Mouse (Mus musculus) inflammation-experienced regulatory T-cells, adult 6 months (primary cell): ENCODE measurements around the gene Klra6. TPM values are rescaled to one million over a fixed set of nuclear protein-coding genes. Genes with fewer than 3 reads are reported as not detected.
"Not testable (repeated sequence)": the region's sequence is repeated elsewhere in the genome, so short reads cannot be mapped to it uniquely, and the experiment has no call there.

Source experiments
- ATAC-seq: one replicate; pipeline ENCODE4 v1.8.0; 2017
- polyA plus RNA-seq, 3 experiments: library from polyadenylated mRNA; unstranded; fragments of 100-300 nt; shearing (Covaris generic); gene quantifications; one replicate each; pipeline ENCODE4 v1.2.1; 2017

Gene Klra6
- not detected for polyA plus RNA-seq

GRCm38 (mm10) chr6:130026854-130027253 lies at the start of gene Klra6:
TSS of gene Klra6 (minus strand) at chr6:130026954.
- no peak for ATAC-seq

GRCm38 (mm10) chr6:130067171-130067570 lies 40.4 kb upstream of the Klra6 start, which contains the start of gene Klra4:
TSS of gene Klra4 (minus strand) at chr6:130067271.
- ATAC-seq = not testable (repeated sequence)

GRCm38 (mm10) chr6:130065196-130065595 lies 38.4 kb upstream of the Klra6 start:
- no peak for ATAC-seq

GRCm38 (mm10) chr6:130035146-130035545 lies 8.4 kb upstream of the Klra6 start:
- not testable (repeated sequence) for ATAC-seq

GRCm38 (mm10) chr6:130031493-130032089 lies 4.8 kb upstream of the Klra6 start:
- ATAC-seq = not testable (repeated sequence)

Other genes with a start within 250 kb of the Klra6 start
- not detected for gene Gm156, start 242.7 kb downstream of the Klra6 start, polyA plus RNA-seq
- not detected for gene Gm17631, start 164.3 kb downstream of the Klra6 start, polyA plus RNA-seq
- under 1 TPM in 1 of 3 experiments, not detected in 2; 0.82 TPM for gene Klra17, start 150.3 kb downstream of the Klra6 start, polyA plus RNA-seq
- gene Klra5, start 109.3 kb downstream of the Klra6 start, polyA plus RNA-seq = not detected
- not detected for gene Klra4, start 40.3 kb upstream of the Klra6 start, polyA plus RNA-seq
- not detected for gene Klra8, start 102.9 kb upstream of the Klra6 start, polyA plus RNA-seq
- gene Klra9, start 166.2 kb upstream of the Klra6 start, polyA plus RNA-seq = not detected
- not detected for gene Klra7, start 206.4 kb upstream of the Klra6 start, polyA plus RNA-seq